Mouse (Mus musculus) liver, adult 2 months (tissue): ENCODE data around the gene Stxbp6.

Experiments
- CTCF ChIP-seq: fragments of 200-500 bp; IDR thresholded peaks from 2 replicates; pipeline ENCODE4 v1.5.1; 2011; ENCODE audit warnings: low read depth, low read length, control low read depth
- POLR2A ChIP-seq: fragments of 200-500 bp; IDR thresholded peaks from 2 replicates; pipeline ENCODE4 v1.6.1; 2011; ENCODE audit warnings: low read length, control low read depth; ENCODE audit not compliant: insufficient read depth; ENCODE audit errors: extremely low read depth

GRCm38 (mm10) chr12:45011436-45012089 lies 62.9 kb downstream of the Stxbp6 start:
- TF ChIP-seq CTCF (no peak), POLR2A (no peak)
